Mouse (Mus musculus): ENCODE measurements around the gene Efna4. TPM values are rescaled to one million over a fixed set of nuclear protein-coding genes. Genes with fewer than 3 reads are reported as not detected.

Gene Efna4
- polyA plus RNA-seq, 1 experiment: 13.3 TPM

DNA sequence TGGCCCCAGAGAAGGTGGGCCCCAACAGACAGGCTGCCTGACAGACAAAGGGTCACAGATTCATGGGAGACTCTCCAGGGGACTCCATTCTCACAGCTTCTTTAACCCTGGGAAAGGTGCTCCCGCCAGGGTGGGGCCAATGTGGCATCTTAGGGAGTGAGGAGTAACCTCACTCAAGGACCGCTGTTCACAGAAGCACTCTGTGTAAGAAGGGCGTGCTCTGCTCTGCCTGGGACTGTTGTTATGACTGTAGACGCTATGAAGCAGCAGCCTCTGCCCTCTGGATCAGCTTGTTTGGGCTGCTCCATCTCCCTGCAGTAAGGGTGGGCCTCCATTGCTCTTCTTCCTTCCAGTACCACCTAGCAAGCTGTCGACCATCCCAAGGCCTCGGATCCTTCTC, 33.4 kb downstream of the Efna4 start:
- Histone ChIP-seq H3K79me2 (ENCODE audit: control insufficient read depth, insufficient read depth) (no peaks in the 10 kb centered on the region), H3ac (ENCODE audit: control insufficient read depth, insufficient read length, low read depth) (no peak overlapping the region), H3K4me3 (ENCODE audit: insufficient read depth, poor library complexity, severe bottlenecking) (no peak overlapping the region), H3K27me3 (ENCODE audit: control insufficient read depth, insufficient read depth, insufficient read length) (no peaks in the 10 kb centered on the region), H3K79me3 (ENCODE audit: low read depth) (no peaks in the 10 kb centered on the region), H3K36me3 (ENCODE audit: control insufficient read depth, insufficient read depth) (no peaks in the 10 kb centered on the region)
- no peak for TF ChIP-seq CTCF (IDR thresholded peaks at IDR 0.05; ENCODE audit: control insufficient read depth, insufficient read depth, insufficient read length)
- no peak for TF ChIP-seq CEBPB (IDR thresholded peaks at IDR 0.05; ENCODE audit: low read depth)

DNA sequence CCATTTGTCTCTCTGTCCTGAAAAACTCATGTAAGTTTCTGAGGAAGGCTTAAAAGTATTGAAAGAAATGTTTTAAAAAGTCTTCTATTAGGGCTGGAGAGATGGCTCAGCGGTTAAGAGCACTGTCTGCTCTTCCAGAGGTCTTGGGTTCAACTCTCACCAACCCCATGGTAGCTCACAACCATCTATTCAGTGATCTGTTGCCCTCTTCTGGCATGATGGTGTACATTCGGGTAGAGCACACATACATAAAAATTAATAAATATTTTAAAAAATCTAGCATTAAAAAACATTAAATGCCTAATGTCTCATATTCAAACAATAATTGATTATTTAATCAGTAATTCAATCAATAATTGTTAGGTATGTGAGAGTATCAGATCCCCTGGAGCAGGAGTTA, 37.3 kb downstream of the Efna4 start:
- no peak overlapping the region for H3ac ChIP-seq (ENCODE audit: control insufficient read depth, insufficient read length, low read depth)
- H3K4me3 ChIP-seq (ENCODE audit: insufficient read depth, poor library complexity, severe bottlenecking): no peak overlapping the region
- H3K79me2 ChIP-seq (ENCODE audit: control insufficient read depth, insufficient read depth): no peaks in the 10 kb centered on the region
- no peaks in the 10 kb centered on the region for H3K27me3 ChIP-seq (ENCODE audit: control insufficient read depth, insufficient read depth, insufficient read length)
- no peaks in the 10 kb centered on the region for H3K36me3 ChIP-seq (ENCODE audit: control insufficient read depth, insufficient read depth)
- H3K79me3 ChIP-seq (ENCODE audit: low read depth): no peaks in the 10 kb centered on the region
- TF ChIP-seq MYOG (IDR thresholded peaks at IDR 0.05; ENCODE audit: control insufficient read depth, extremely low read depth, insufficient read length) (no peak), CEBPB (IDR thresholded peaks at IDR 0.05; ENCODE audit: low read depth) (no peak), USF1 (IDR thresholded peaks at IDR 0.05; ENCODE audit: low read depth) (no peak)

DNA sequence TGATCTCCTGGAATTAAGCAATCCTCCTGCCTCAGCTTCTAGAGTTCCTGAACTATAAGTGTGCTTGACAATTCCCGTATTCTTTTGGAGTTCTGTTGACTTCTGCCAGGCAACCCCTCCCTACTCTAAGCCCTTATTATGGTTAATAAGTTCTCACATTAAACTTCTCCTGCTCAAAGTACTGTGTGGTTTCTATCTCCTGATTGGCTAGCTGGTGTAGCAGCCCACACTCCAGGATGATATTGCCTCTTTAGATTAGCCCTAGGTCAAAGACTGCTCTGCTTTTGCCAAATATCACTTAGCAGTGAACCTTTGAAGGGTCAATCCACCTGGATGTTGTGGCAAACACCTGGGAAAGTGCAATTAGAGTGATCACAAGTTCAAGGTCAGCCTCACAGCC, 37.8 kb downstream of the Efna4 start:
- no peaks in the 10 kb centered on the region for H3K27me3 ChIP-seq (ENCODE audit: control insufficient read depth, insufficient read depth, insufficient read length)
- TF ChIP-seq MYOD1 (IDR thresholded peaks at IDR 0.05; ENCODE audit: control insufficient read depth, insufficient read length, low read depth): no peak
- TF ChIP-seq CTCF (IDR thresholded peaks at IDR 0.05; ENCODE audit: control insufficient read depth, insufficient read depth, insufficient read length): no peak
- no peak for TF ChIP-seq USF1 (IDR thresholded peaks at IDR 0.05; ENCODE audit: low read depth)
- no peak for TF ChIP-seq FOSL1 (IDR thresholded peaks at IDR 0.05; ENCODE audit: insufficient read depth, low read length, poor library complexity, severe bottlenecking)
- TF ChIP-seq MYOG (IDR thresholded peaks at IDR 0.05; ENCODE audit: control insufficient read depth, extremely low read depth, insufficient read length): no peak
- no peak for TF ChIP-seq CEBPB (IDR thresholded peaks at IDR 0.05; ENCODE audit: low read depth)
- no peak for TF ChIP-seq MAX (IDR thresholded peaks at IDR 0.05)
- H3K79me3 ChIP-seq (ENCODE audit: low read depth): no peaks in the 10 kb centered on the region
- H3K36me3 ChIP-seq (ENCODE audit: control insufficient read depth, insufficient read depth): no peaks in the 10 kb centered on the region
- H3ac ChIP-seq (ENCODE audit: control insufficient read depth, insufficient read length, low read depth): no peak overlapping the region
- H3K79me2 ChIP-seq (ENCODE audit: control insufficient read depth, insufficient read depth): no peaks in the 10 kb centered on the region
- H3K4me3 ChIP-seq (ENCODE audit: insufficient read depth, poor library complexity, severe bottlenecking): no peak overlapping the region

DNA sequence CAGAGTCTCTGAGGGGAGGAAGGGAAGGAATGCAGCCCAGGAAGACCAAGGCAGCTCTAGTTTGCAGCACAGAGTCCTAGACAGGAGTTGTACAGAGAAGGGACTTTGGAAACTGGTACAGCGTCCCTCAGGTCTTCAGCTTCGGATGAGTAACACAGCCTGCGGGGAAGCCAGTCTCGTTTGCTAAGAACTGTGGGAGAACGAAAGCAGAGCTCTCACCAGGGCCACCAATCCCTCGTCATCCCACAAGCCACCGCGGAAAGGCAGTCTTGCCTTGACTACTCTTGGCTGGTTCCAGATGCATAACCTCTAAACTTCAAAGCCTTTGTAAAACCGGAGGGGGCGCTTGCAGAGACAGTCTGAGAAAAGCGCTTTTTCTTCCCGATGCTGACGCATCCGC, 38.3 kb downstream of the Efna4 start:
- H3K36me3 ChIP-seq (ENCODE audit: control insufficient read depth, insufficient read depth): no peaks in the 10 kb centered on the region
- H3K79me2 ChIP-seq (ENCODE audit: control insufficient read depth, insufficient read depth): no peaks in the 10 kb centered on the region
- H3K79me3 ChIP-seq (ENCODE audit: low read depth): no peaks in the 10 kb centered on the region
- H3K27me3 ChIP-seq (ENCODE audit: control insufficient read depth, insufficient read depth, insufficient read length): no peaks in the 10 kb centered on the region
- peak overlapping the region; percentile 54 for H3ac ChIP-seq (ENCODE audit: control insufficient read depth, insufficient read length, low read depth)
- no peak overlapping the region for H3K4me3 ChIP-seq (ENCODE audit: insufficient read depth, poor library complexity, severe bottlenecking)
- TF ChIP-seq USF1 (IDR thresholded peaks at IDR 0.05; ENCODE audit: low read depth): no peak
- TF ChIP-seq CEBPB (IDR thresholded peaks at IDR 0.05; ENCODE audit: low read depth): no peak
- TF ChIP-seq CTCF (IDR thresholded peaks at IDR 0.05; ENCODE audit: control insufficient read depth, insufficient read depth, insufficient read length): no peak
- TF ChIP-seq MAX (IDR thresholded peaks at IDR 0.05): no peak
- TF ChIP-seq MYOG (IDR thresholded peaks at IDR 0.05; ENCODE audit: control insufficient read depth, extremely low read depth, insufficient read length): no peak
- no peak for TF ChIP-seq MYOD1 (IDR thresholded peaks at IDR 0.05; ENCODE audit: control insufficient read depth, insufficient read length, low read depth)
- TF ChIP-seq FOSL1 (IDR thresholded peaks at IDR 0.05; ENCODE audit: insufficient read depth, low read length, poor library complexity, severe bottlenecking): no peak

DNA sequence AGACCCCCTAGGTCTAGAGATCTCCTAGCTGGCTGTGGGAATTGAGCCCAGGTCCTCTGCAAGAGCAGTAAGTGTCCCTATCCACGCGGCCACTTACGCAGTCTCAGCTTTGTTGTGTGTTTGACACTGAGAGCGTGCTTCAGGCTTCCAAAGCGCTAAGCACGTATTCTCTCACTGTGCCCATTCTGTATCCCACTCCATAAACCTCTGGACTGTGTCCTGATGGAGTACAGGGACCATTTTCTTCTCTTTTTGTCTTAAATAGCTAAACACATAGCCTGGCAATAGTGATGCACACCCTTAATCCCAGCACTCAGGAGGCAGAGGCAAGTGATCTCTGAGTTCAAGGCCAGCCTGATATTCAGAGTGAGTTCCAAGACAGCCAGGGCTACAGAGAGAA, 38.9 kb downstream of the Efna4 start:
- TF ChIP-seq MAX (IDR thresholded peaks at IDR 0.05) (no peak), CTCF (IDR thresholded peaks at IDR 0.05; ENCODE audit: control insufficient read depth, insufficient read depth, insufficient read length) (no peak), MYOD1 (IDR thresholded peaks at IDR 0.05; ENCODE audit: control insufficient read depth, insufficient read length, low read depth) (no peak), MYOG (IDR thresholded peaks at IDR 0.05; ENCODE audit: control insufficient read depth, extremely low read depth, insufficient read length) (no peak), CEBPB (IDR thresholded peaks at IDR 0.05; ENCODE audit: low read depth) (no peak)
- H3ac ChIP-seq (ENCODE audit: control insufficient read depth, insufficient read length, low read depth): no peak overlapping the region
- H3K27me3 ChIP-seq (ENCODE audit: control insufficient read depth, insufficient read depth, insufficient read length): no peaks in the 10 kb centered on the region
- no peak overlapping the region for H3K4me3 ChIP-seq (ENCODE audit: insufficient read depth, poor library complexity, severe bottlenecking)
- no peaks in the 10 kb centered on the region for H3K79me2 ChIP-seq (ENCODE audit: control insufficient read depth, insufficient read depth)
- H3K36me3 ChIP-seq (ENCODE audit: control insufficient read depth, insufficient read depth): no peaks in the 10 kb centered on the region
- H3K79me3 ChIP-seq (ENCODE audit: low read depth): no peaks in the 10 kb centered on the region

DNA sequence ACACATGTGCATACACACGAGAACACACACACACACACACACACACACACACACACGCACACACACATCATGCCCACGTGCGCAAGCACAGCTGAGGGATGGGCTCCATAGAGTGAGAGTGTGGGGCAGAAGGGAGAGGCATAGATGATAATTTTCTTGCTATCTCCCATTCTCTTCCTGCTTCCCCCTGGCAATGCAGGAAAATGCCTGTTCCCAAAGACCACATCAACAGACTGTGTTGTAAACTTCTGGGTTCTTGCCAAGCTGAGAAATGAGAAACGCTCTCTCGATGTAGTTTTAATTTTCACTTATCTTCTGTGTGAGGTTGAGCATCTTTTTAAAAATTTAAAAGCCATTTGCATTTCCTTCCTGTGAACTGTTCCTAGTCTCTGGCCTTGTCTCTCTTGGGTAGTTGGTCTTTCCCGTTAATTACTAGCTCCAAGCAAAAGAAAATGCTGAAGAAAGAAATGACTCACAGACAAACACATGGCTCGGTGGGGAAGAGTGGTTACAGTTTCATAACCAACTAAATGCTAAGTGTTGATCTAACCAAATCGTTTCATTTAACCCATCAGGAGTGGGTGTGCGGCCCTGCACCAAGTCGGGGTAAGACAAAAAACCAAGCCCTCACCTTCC, 40.9 kb downstream of the Efna4 start:
- TF ChIP-seq CEBPB (IDR thresholded peaks at IDR 0.05; ENCODE audit: low read depth): no peak
- Histone ChIP-seq H3K79me2 (ENCODE audit: control insufficient read depth, insufficient read depth) (no peaks in the 10 kb centered on the region), H3K79me3 (ENCODE audit: low read depth) (no peaks in the 10 kb centered on the region), H3K4me3 (ENCODE audit: insufficient read depth, poor library complexity, severe bottlenecking) (no peak overlapping the region), H3K36me3 (ENCODE audit: control insufficient read depth, insufficient read depth) (no peaks in the 10 kb centered on the region), H3K27me3 (ENCODE audit: control insufficient read depth, insufficient read depth, insufficient read length) (no peaks in the 10 kb centered on the region), H3ac (ENCODE audit: control insufficient read depth, insufficient read length, low read depth) (no peak overlapping the region)

Measured in C2C12 (cell line).